Mouse (Mus musculus): ENCODE measurements around the gene Snx3. TPM values are rescaled to one million over a fixed set of nuclear protein-coding genes. Genes with fewer than 3 reads are reported as not detected.
A peak's percentile ranks its signal among the peaks of the same experiment; 100 is the strongest.

Snx3 gene
- polyA plus RNA-seq (2016; fragmentation: Nextera tagmentation; extraction: Ambion mirVana), result 260 and 270 TPM in 2 replicates

DNA sequence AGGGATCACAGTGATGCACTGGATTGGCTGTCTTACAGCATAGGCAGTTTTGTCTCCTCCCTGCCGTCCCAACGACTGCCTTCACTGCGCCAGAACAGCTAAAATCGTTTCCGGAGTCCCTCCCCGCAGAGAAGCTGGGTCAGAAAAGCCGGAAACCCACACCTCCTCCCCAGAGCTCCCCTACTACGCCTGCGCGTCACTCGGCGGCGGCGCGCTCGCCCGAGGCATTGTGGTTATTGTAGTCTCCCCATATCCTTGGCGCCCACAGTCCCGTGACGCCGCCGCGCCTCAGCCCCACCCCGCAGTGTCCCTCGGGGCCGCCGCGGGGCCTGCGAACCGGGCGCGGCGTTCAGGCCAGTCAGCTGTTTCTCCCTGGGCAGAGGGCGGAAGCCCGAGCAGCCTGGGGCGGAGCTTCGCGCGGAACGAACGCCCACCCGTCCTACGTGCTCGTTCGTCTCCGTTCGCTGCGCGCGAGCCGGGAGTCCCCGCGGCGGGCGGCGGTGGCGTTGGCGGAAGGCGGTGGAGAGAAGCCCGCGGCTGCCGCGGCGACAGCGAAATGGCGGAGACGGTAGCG, at the start of gene Snx3:
Gene Snx3, plus strand, starts transcription at position 256 of the 574 bp plus-strand sequence.
- WGBS, result under 1% methylated on average over 68 of the region's 68 CpGs
- H3K4me3 ChIP-seq, result peak within 1 kb of the TSS; percentile 89

DNA sequence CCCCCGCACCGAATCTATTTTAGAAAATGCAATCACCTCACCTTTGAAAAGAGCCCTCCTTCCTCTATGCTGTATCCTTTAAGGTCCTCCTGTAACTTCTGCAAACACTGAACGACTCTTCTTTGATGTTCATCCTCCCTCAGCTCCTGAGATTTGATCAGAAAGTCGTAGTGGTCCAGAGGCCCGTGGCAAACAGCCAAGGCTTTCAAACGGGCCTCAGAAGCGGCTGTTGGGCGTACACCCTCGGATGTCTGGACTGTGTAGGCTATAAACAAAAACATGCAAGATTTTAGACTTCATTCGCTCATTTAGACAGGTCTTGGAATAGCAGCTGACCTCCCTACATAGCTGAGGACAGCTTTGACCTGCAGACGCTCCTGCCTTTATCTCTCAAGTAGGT, 47.6 kb upstream of the Snx3 start:
- peaks cover 12% of the 10 kb centered on the region for H3K36me3 ChIP-seq (replicated peaks)
- 92% methylated on average over 11 of the region's 11 CpGs for WGBS
- DNase-seq (ENCODE audit: extremely low spot score, low spot score), result no peak
- H3K4me1 ChIP-seq, result peaks cover 6% of the 10 kb centered on the region
- H3K4me3 ChIP-seq, result no peak overlapping the region
- H3K27ac ChIP-seq, result no peak overlapping the region
- H3K27me3 ChIP-seq (ENCODE audit: poor library complexity, severe bottlenecking), result no peaks in the 10 kb centered on the region
- H3K9me3 ChIP-seq, result peaks cover 9% of the 10 kb centered on the region; the same call in 1 of the 2 replicates

More for the DNA sequence above, at the start of gene Snx3:
- H3K4me1 ChIP-seq, result peaks cover 16% of the 10 kb centered on the region
- H3K27ac ChIP-seq, result peak within 1 kb of the TSS; percentile 96
- no peaks in the 10 kb centered on the region for H3K27me3 ChIP-seq (ENCODE audit: poor library complexity, severe bottlenecking)
- DNase-seq (ENCODE audit: extremely low spot score, low spot score), result peak; percentile 97
- no peaks in the 10 kb centered on the region for H3K9me3 ChIP-seq
- H3K36me3 ChIP-seq (replicated peaks), result peaks cover 22% of the 10 kb centered on the region

DNA sequence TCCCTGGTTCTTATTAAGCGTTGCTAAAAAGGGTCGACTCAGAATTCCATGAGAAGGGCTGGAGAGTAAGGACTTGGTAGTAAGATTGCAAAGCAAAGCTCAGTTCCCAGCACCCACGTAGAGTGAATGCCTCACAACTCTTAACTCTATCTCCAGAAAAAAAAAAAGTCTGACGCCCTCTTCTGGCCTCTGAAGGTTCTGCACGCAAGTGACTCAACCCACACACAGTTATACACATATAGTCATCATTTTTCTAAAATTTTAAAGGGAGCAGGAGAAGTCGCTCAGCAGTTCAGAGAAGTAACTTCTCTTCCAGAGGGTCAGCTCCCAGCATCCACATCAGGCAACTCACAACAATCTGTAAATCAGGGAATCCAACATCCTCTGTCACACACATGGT, 47.1 kb upstream of the Snx3 start:
- Histone ChIP-seq H3K27ac (no peak overlapping the region), H3K27me3 (ENCODE audit: poor library complexity, severe bottlenecking) (no peaks in the 10 kb centered on the region), H3K9me3 (peaks cover 10% of the 10 kb centered on the region; the same call in 1 of the 2 replicates), H3K4me1 (peaks cover 1% of the 10 kb centered on the region; the same call in 1 of the 2 replicates), H3K36me3 (replicated peaks) (peaks cover 15% of the 10 kb centered on the region), H3K4me3 (no peak overlapping the region)
- no peak for DNase-seq (ENCODE audit: extremely low spot score, low spot score)
- WGBS, result 89% methylated on average over 6 of the region's 6 CpGs

DNA sequence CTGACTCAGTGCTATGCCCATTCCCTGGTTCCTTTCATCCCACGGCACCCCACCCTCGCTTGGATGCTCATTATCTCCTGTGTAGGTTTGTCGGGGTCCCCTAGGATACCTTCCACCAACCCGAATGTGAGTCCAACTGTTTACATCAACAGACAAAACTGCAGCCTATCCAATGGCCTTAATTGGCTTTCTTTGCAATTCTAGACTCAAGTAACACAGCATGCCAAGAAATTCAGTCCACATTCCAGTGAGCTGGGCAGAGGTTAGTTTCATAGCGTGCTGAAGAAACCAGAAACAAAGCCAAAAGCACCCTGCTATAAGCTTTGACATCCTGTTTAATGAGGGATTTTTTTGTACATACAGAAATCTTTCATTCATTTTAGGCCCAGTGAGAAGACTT, 45.8 kb upstream of the Snx3 start:
- 84% methylated on average over 5 of the region's 5 CpGs for WGBS
- Histone ChIP-seq H3K27ac (no peak overlapping the region), H3K36me3 (replicated peaks) (peaks cover 17% of the 10 kb centered on the region), H3K4me3 (no peak overlapping the region), H3K27me3 (ENCODE audit: poor library complexity, severe bottlenecking) (no peaks in the 10 kb centered on the region), H3K4me1 (no peaks in the 10 kb centered on the region), H3K9me3 (peaks cover 10% of the 10 kb centered on the region; the same call in 1 of the 2 replicates)
- no peak for DNase-seq (ENCODE audit: extremely low spot score, low spot score)

DNA sequence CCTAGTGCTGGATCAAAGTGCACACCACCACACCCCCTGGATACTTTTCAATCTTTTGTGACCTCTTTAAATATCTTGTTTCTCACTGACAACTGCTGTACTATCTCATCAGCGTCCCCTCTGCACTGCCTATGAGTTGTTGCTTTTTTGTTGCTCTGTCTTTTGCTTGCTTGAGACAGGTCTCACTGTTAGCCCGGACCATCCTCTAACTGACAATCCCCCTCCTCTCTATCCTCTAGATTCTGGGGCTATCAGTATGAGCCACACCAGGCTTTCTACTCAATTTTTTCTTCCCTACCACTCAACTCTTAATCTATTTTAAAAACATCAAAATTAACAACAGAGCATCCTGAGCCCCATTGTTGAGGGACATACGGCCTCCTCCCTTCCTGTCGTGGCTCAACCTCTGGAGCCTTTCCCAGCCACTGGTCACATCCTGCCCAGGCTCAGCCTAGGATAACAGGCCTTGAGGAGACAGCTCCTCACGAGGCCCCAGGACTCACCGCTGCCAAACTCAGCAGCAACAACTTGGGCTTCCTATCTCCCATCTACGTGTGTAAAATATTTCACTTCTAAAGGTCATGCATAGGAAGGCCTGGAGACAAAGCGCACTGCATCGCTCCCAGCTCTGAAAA, 44.2 kb upstream of the Snx3 start:
- Histone ChIP-seq H3K27ac (peak overlapping the region; percentile 76), H3K9me3 (peaks cover 10% of the 10 kb centered on the region; the same call in 1 of the 2 replicates), H3K36me3 (replicated peaks) (peaks cover 17% of the 10 kb centered on the region), H3K27me3 (ENCODE audit: poor library complexity, severe bottlenecking) (no peaks in the 10 kb centered on the region), H3K4me3 (no peak overlapping the region), H3K4me1 (no peaks in the 10 kb centered on the region)
- DNase-seq (ENCODE audit: extremely low spot score, low spot score), result no peak
- 83% methylated on average over 9 of the region's 9 CpGs for WGBS

DNA sequence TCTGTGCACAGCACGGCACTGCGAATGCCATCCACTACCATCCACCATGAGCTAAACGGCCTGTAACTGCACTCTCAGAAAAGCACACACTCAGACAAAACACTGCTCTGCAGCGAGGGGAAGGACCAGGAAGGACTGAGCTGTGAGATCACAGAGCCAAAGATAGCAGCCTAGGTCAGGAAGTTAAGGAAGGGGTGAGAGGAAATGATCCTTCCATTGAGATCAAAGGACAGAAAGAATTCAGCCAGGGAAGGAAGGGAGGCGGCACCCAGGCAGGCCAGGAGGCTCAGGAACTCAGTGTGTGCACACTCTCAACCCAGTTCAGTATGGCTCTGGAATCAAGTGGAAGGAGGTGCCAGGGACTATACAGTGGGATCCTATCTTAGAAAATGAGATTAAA, 37.6 kb upstream of the Snx3 start:
- no peak for DNase-seq (ENCODE audit: extremely low spot score, low spot score)
- WGBS, result 54% methylated on average over 5 of the region's 5 CpGs

DNA sequence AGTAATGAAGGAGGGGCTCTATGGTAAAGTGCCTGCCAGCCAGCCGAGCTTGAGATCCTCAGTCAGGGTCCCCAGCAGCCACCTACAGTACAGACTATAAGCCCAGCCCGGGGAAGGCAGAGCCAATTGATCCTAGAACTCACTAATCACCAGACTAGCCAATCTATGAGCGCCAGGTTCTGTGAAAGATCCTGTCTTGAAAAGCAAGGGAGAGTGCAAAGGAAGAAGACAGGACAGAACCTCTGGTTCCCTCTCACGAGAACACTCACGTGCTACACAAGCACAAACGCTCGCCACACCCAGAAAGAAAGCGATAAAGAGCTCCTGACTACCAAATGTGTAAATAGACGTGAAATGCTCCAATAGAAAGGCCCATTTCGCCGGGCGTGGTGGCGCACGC, 37.0 kb upstream of the Snx3 start:
- WGBS, result 85% methylated on average over 14 of the region's 14 CpGs
- Histone ChIP-seq H3K36me3 (replicated peaks) (peaks cover 1% of the 10 kb centered on the region; the same call in 1 of the 2 replicates), H3K4me1 (peaks cover 10% of the 10 kb centered on the region), H3K4me3 (no peak overlapping the region), H3K27me3 (ENCODE audit: poor library complexity, severe bottlenecking) (no peaks in the 10 kb centered on the region), H3K9me3 (no peaks in the 10 kb centered on the region; the same call in 1 of the 2 replicates), H3K27ac (0 out of 2 replicates have a peak overlapping the region, but pooled peaks have one; percentile 44)
- DNase-seq (ENCODE audit: extremely low spot score, low spot score), result no peak

More for the DNA sequence above, 37.6 kb upstream of the Snx3 start:
- Histone ChIP-seq H3K27me3 (ENCODE audit: poor library complexity, severe bottlenecking) (no peaks in the 10 kb centered on the region), H3K27ac (no peak overlapping the region), H3K4me1 (peaks cover 10% of the 10 kb centered on the region), H3K36me3 (replicated peaks) (peaks cover 5% of the 10 kb centered on the region), H3K4me3 (no peak overlapping the region), H3K9me3 (peaks cover 1% of the 10 kb centered on the region; the same call in 1 of the 2 replicates)

DNA sequence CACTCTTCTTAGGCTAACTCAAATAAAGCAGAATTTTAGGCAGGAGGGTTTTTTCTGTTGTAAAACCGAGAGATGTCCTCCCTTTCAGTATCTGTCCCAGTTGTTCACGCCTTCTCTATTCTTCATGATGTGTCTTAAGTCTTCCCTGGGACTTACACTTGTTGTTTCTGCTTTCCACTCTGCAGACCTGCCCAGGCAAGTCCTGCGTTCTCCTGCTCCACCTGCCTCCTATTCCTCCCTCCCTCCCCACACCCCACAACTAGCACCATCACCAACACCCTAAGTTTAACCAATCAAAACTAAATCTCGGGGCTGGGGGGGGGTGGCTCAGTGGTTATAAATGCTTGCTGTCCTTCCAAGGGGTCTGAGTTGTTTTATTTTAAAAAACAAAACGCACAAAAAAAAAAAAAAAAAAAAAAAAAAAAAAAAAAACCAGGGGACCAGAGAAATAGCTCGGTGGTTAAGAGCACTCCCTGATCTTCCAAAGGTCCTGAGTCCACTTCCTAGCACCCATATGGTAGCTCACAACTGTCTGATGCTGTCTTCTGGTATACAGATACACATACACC, 26.8 kb upstream of the Snx3 start:
- no peak overlapping the region for H3K4me3 ChIP-seq
- peaks cover 5% of the 10 kb centered on the region; the same call in 1 of the 2 replicates for H3K9me3 ChIP-seq
- peaks cover 12% of the 10 kb centered on the region for H3K36me3 ChIP-seq (replicated peaks)
- peaks cover 18% of the 10 kb centered on the region for H3K4me1 ChIP-seq
- DNase-seq (ENCODE audit: extremely low spot score, low spot score), result no peak
- WGBS, result 80% methylated on average over 6 of the region's 6 CpGs
- no peaks in the 10 kb centered on the region for H3K27me3 ChIP-seq (ENCODE audit: poor library complexity, severe bottlenecking)
- H3K27ac ChIP-seq, result no peak overlapping the region

DNA sequence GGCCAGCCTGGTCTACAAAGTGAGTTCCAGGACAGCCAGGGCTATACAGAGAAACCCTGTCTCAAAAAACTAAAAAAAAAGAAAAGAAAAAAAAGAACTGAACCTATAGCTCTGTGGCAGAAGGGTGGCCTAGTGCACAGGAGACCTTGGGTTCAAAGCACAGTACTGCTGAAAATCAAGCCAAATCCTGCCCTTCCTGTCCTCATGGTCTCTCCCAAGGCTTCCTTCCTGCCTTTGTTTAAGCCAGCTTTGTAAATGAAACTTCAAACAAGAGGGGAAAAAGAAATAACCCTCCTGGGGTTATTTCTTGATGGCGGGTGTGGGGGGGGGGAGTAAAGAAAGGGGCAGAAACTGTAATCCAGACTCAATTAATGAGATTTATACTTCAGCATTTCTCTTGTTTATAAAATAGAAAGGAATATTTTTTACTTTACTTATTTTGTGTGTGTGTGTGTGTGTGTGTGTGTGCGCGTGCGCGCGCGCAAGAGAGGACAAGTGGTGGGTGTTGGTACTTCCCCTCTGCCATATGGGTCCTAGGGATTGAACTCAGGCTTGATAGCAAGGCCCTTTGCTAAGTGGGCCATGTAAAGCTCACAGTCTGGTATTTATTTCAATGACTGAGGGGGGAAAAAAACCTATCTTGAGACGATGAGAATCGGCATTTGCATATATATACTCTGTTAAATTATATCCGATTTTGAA, 24.9 kb upstream of the Snx3 start:
- Histone ChIP-seq H3K36me3 (replicated peaks) (peaks cover 4% of the 10 kb centered on the region), H3K27me3 (ENCODE audit: poor library complexity, severe bottlenecking) (no peaks in the 10 kb centered on the region)

DNA sequence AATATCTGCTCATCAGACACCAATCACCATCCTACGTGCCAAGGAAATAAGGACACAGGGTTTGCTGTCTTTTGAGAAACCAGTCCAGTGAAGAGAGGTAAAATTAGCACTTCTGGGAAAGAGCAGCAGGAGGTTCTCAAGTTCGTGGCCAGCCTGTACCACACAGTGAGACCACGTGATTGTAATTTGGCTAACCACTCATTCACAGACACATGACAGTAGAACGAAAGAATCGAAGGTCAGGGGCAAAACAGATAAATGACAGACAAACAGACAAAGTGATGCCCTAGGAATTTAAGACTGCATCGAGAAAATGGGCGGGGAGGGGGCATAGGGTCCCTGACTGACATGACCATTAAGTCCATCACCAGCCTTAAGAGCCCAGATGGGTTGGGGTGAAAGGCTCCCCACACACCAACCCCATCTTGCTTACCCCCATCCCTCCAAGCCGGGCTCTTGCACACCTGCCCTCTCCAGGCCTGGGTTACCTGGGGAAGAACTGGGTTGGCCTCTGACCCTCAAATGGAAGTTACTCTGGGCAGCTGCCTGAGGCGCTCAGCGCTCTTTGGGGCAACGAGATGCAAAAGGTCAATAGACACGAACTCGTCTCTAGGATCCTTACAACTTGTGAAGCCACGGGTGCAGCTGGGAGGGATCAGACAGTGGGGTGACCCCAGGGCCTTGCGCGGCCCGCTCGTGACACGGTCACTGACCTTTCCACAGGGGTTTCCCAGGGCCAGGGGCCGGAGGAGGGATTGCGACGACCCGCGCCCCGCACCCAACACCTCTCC, 24.1 kb upstream of the Snx3 start:
- 14% methylated on average over 25 of the region's 25 CpGs for WGBS
- Histone ChIP-seq H3K9me3 (peaks cover 5% of the 10 kb centered on the region; the same call in 1 of the 2 replicates), H3K27ac (peak overlapping the region; percentile 96), H3K36me3 (replicated peaks) (no peaks in the 10 kb centered on the region; the same call in 1 of the 2 replicates), H3K4me3 (peak overlapping the region; percentile 83), H3K27me3 (ENCODE audit: poor library complexity, severe bottlenecking) (no peaks in the 10 kb centered on the region), H3K4me1 (peaks cover 18% of the 10 kb centered on the region)
- DNase-seq (ENCODE audit: extremely low spot score, low spot score), result no peak

More for the DNA sequence above, 24.9 kb upstream of the Snx3 start:
- peaks cover 18% of the 10 kb centered on the region for H3K4me1 ChIP-seq
- H3K9me3 ChIP-seq, result peaks cover 5% of the 10 kb centered on the region; the same call in 1 of the 2 replicates
- H3K27ac ChIP-seq, result no peak overlapping the region
- no peak overlapping the region for H3K4me3 ChIP-seq
- DNase-seq (ENCODE audit: extremely low spot score, low spot score), result no peak
- 93% methylated on average over 10 of the region's 10 CpGs for WGBS

DNA sequence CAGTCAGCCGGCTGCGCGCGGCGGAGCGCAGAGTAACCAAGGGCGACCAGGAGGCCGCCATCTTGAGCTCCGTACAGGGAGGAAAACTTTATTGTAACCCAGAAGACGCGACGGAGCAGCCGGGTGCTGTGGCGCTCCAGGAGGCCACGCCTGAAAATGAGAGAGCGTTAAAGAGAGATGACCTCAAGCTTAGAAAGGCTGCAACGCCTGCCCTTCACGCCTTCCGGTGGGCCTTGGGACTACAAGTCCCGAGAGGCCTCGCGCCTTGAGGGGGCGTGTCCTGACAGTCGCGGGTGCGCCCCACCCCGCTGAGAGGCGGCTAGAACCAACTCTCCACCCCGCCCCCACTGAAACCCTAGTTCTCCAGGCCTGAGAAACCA, 23.5 kb upstream of the Snx3 start, which contains the start of gene Afg1l:
Gene Afg1l, minus strand, starts transcription at position 225 of the 380 bp plus-strand sequence.
- DNase-seq (ENCODE audit: extremely low spot score, low spot score), result peak; percentile 89
- no peaks in the 10 kb centered on the region for H3K9me3 ChIP-seq
- no peaks in the 10 kb centered on the region for H3K36me3 ChIP-seq (replicated peaks)
- whole genome bisulfite sequencing, result under 1% methylated on average over 29 of the region's 29 CpGs
- peak within 1 kb of the TSS; percentile 83 for H3K4me3 ChIP-seq
- no peaks in the 10 kb centered on the region for H3K27me3 ChIP-seq (ENCODE audit: poor library complexity, severe bottlenecking)
- H3K27ac ChIP-seq, result peak within 1 kb of the TSS; percentile 96
- H3K4me1 ChIP-seq, result peaks cover 18% of the 10 kb centered on the region

DNA sequence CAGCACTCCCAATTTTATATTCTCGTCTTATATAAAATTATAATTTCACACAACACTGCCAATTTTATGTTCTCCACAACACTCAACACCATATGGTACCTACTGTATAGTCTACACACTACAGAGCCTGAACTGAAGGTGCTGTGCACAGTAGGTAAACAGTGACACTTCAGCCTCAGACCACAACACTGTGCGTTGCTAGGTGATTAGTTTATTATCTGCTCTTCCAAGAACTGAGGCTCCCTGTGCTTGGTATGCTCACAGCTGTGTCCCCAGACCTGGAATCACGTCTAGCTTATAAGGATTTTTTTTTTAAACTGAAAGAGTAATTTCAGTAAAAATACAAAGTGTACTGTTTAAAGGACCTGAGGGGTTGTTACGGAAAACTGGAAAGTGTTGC, 21.1 kb upstream of the Snx3 start:
- DNase-seq (ENCODE audit: extremely low spot score, low spot score), result no peak
- no peaks in the 10 kb centered on the region for H3K9me3 ChIP-seq
- H3K4me3 ChIP-seq, result no peak overlapping the region
- H3K4me1 ChIP-seq, result peaks cover 18% of the 10 kb centered on the region
- H3K36me3 ChIP-seq (replicated peaks), result no peaks in the 10 kb centered on the region
- no peak overlapping the region for H3K27ac ChIP-seq
- 80% methylated on average over 4 of the region's 4 CpGs for WGBS
- no peaks in the 10 kb centered on the region for H3K27me3 ChIP-seq (ENCODE audit: poor library complexity, severe bottlenecking)

Data from forebrain, embryonic 10.5 days (tissue).